ENCODE assay signal across 25 mouse cellular contexts in the genomic region with DNA sequence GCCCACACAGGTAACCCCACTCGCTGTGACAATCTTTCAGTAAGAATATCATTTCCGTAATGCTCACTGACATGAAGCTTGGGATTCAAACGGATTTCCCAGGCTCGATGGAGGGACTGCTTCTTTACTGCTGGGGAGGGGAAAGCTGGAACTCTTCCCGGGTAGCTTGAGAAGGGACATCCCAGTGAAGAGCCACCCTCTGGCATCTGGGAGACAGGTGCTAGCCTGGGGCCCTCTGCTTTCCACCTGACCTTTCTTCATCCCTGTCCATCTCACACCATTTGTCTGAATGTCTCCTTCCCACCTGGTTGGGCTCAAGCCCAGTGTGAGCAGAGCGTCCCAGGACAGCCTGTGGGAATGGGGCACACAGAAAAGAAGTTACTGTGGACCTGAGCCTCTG. TPM values are rescaled to one million over a fixed set of nuclear protein-coding genes. Genes with fewer than 3 reads are reported as not detected.
DNase-seq lines count a peak whose midpoint lies in the region; ATAC-seq and TF ChIP-seq lines count a peak whose summit lies in the region.
"Had no signal": no experiment of that assay in that cellular context is flagged by ENCODE, and none has a peak within 500 bp of the region (broad histone marks: within the 10 kb centered on the region; RNA-seq: fewer than 3 reads in every experiment).

No protein-coding gene starts in this region.

- no peak for ATAC-seq in forebrain, embryonic 13.5 days
- ATAC-seq in forebrain, postnatal 0 days = no peak
- ATAC-seq in hindbrain, postnatal 0 days = no peak
- ATAC-seq: intestine, embryonic 15.5 days; lung, postnatal 0 days had no signal

- peak overlapping the region; percentile 7; the same call in 1 of the 2 replicates for H3K27ac ChIP-seq in forebrain, embryonic 13.5 days
- no peak overlapping the region for H3K27ac ChIP-seq in forebrain, postnatal 0 days (ENCODE audit: low read depth, low read length)
- H3K27ac ChIP-seq in layer of hippocampus, adult 2 months = peak overlapping the region; percentile 68
- peak overlapping the region; percentile 80 for H3K27ac ChIP-seq in cortical plate, adult 2 months (ENCODE audit: insufficient read depth, low read length)
- peak overlapping the region; percentile 81 for H3K27ac ChIP-seq in hindbrain, postnatal 0 days
- no peak overlapping the region for H3K27ac ChIP-seq in limb, embryonic 10.5 days
- H3K27ac ChIP-seq: intestine, embryonic 15.5 days; kidney, embryonic 15.5 days; liver, embryonic 15.5 days; stomach, embryonic 15.5 days had no signal

- TF ChIP-seq POLR2A in cortical plate, adult 2 months (IDR thresholded peaks at IDR 0.05; ENCODE audit: extremely low read depth, insufficient read depth, low read length) = no peak

- DNase-seq in forebrain, postnatal 0 days = no peak
- no peak for DNase-seq in layer of hippocampus, adult 2 months (ENCODE audit: low spot score in 2 of 2)
- no peak for DNase-seq in layer of hippocampus, postnatal 36 days
- no peak for DNase-seq in hindbrain, postnatal 0 days (ENCODE audit: low spot score)
- DNase-seq in limb, embryonic 10.5 days (ENCODE audit: low spot score) = no peak
- DNase-seq: heart, postnatal 36 days; kidney, postnatal 4 days; right cerebral cortex, postnatal 25 days; thymus, adult 18-20 months had no signal

- no peak overlapping the region for H3K4me3 ChIP-seq in forebrain, embryonic 13.5 days
- H3K4me3 ChIP-seq in forebrain, postnatal 0 days (ENCODE audit: low read depth, low read length) = no peak overlapping the region
- H3K4me3 ChIP-seq in layer of hippocampus, adult 2 months = no peak overlapping the region
- H3K4me3 ChIP-seq in cortical plate, adult 2 months (ENCODE audit: insufficient read depth, low read length) = no peak overlapping the region
- no peak overlapping the region for H3K4me3 ChIP-seq in hindbrain, postnatal 0 days (ENCODE audit: low read length)
- no peak overlapping the region for H3K4me3 ChIP-seq in limb, embryonic 10.5 days
- H3K4me3 ChIP-seq: erythroblast, embryonic 14.5 days; intestine, embryonic 15.5 days; kidney, embryonic 15.5 days; liver, embryonic 15.5 days; stomach, embryonic 15.5 days had no signal

- no peak overlapping the region for H3K9ac ChIP-seq in forebrain, embryonic 13.5 days
- H3K9ac ChIP-seq in forebrain, postnatal 0 days = no peak overlapping the region
- H3K9ac ChIP-seq in hindbrain, postnatal 0 days (replicated peaks; ENCODE audit: low read length) = no peak overlapping the region
- H3K9ac ChIP-seq: intestine, embryonic 15.5 days; kidney, embryonic 15.5 days; liver, embryonic 15.5 days; stomach, embryonic 15.5 days had no signal

- H3K27me3 ChIP-seq in forebrain, embryonic 13.5 days = no peaks in the 10 kb centered on the region
- H3K27me3 ChIP-seq in forebrain, postnatal 0 days (ENCODE audit: insufficient read depth, low read length) = no peaks in the 10 kb centered on the region
- H3K27me3 ChIP-seq in hindbrain, postnatal 0 days (ENCODE audit: insufficient read depth, low read length) = no peaks in the 10 kb centered on the region
- H3K27me3 ChIP-seq in limb, embryonic 10.5 days (ENCODE audit: low read depth, poor library complexity, severe bottlenecking) = peaks cover 7% of the 10 kb centered on the region; the same call in 1 of the 2 replicates
- H3K27me3 ChIP-seq: CH12.LX; intestine, embryonic 15.5 days; kidney, embryonic 15.5 days; stomach, embryonic 15.5 days had no signal

- WGBS in forebrain, embryonic 13.5 days = 87% methylated on average over 6 of the region's 6 CpGs
- WGBS in forebrain, postnatal 0 days = 75% methylated on average over 6 of the region's 6 CpGs
- 61% methylated on average over 6 of the region's 6 CpGs for WGBS in hindbrain, postnatal 0 days
- 87% methylated on average over 6 of the region's 6 CpGs for WGBS in limb, embryonic 10.5 days

- 0 out of 2 replicates have a peak, but pooled peaks cover 3% of the 10 kb centered on the region for H3K36me3 ChIP-seq in forebrain, embryonic 13.5 days (ENCODE audit: poor library complexity, severe bottlenecking)
- H3K36me3 ChIP-seq in forebrain, postnatal 0 days (ENCODE audit: insufficient read depth) = peaks cover 3% of the 10 kb centered on the region; the same call in 1 of the 2 replicates
- no peaks in the 10 kb centered on the region for H3K36me3 ChIP-seq in hindbrain, postnatal 0 days (ENCODE audit: insufficient read depth, low read length)
- no peaks in the 10 kb centered on the region for H3K36me3 ChIP-seq in limb, embryonic 10.5 days
- H3K36me3 ChIP-seq: intestine, embryonic 15.5 days; liver, embryonic 15.5 days; stomach, embryonic 15.5 days had no signal

- H3K4me1 ChIP-seq in forebrain, embryonic 13.5 days = peaks cover 29% of the 10 kb centered on the region
- H3K4me1 ChIP-seq in forebrain, postnatal 0 days (ENCODE audit: insufficient read depth) = peaks cover 11% of the 10 kb centered on the region; the same call in 1 of the 2 replicates
- peaks cover 13% of the 10 kb centered on the region for H3K4me1 ChIP-seq in cortical plate, adult 2 months (ENCODE audit: control insufficient read depth, insufficient read depth, low read length)
- H3K4me1 ChIP-seq in hindbrain, postnatal 0 days (ENCODE audit: insufficient read depth, low read length) = peaks cover 30% of the 10 kb centered on the region
- H3K4me1 ChIP-seq in limb, embryonic 10.5 days = peaks cover 34% of the 10 kb centered on the region

- H3K9me3 ChIP-seq in forebrain, embryonic 13.5 days (replicated peaks) = no peaks in the 10 kb centered on the region
- no peaks in the 10 kb centered on the region for H3K9me3 ChIP-seq in forebrain, postnatal 0 days (ENCODE audit: low read length)
- no peaks in the 10 kb centered on the region for H3K9me3 ChIP-seq in hindbrain, postnatal 0 days (ENCODE audit: low read length)
- no peaks in the 10 kb centered on the region for H3K9me3 ChIP-seq in limb, embryonic 10.5 days (replicated peaks)
- H3K9me3 ChIP-seq: intestine, embryonic 15.5 days; kidney, embryonic 15.5 days; liver, embryonic 15.5 days; stomach, embryonic 15.5 days had no signal

- no peak overlapping the region for H3K4me2 ChIP-seq in forebrain, embryonic 13.5 days
- no peak overlapping the region for H3K4me2 ChIP-seq in forebrain, postnatal 0 days (ENCODE audit: low read depth)
- H3K4me2 ChIP-seq in hindbrain, postnatal 0 days (ENCODE audit: low read depth, low read length) = no peak overlapping the region
- H3K4me2 ChIP-seq: intestine, embryonic 15.5 days; kidney, embryonic 15.5 days; liver, embryonic 15.5 days; stomach, embryonic 15.5 days had no signal

- TF ChIP-seq CTCF in forebrain, postnatal 0 days (IDR thresholded peaks at IDR 0.05; ENCODE audit: low read depth) = no peak
- no peak for TF ChIP-seq CTCF in layer of hippocampus, adult 2 months (conservative IDR thresholded peaks at IDR 0.05)
- no peak for TF ChIP-seq CTCF in cortical plate, adult 2 months (IDR thresholded peaks at IDR 0.05; ENCODE audit: extremely low read depth, insufficient read depth, low read length)
- no peak for TF ChIP-seq CTCF in hindbrain, postnatal 0 days (IDR thresholded peaks at IDR 0.05; ENCODE audit: low read depth)

RNA-seq across cellular contexts. Expression of a gene that starts 5.1 kb away (rescaled TPM):
- 34.6 and 40.4 TPM in 2 replicates for polyA plus RNA-seq in forebrain, embryonic 13.5 days (2015; fragmentation: Nextera tagmentation; extraction: Ambion mirVana)
- total RNA-seq in forebrain, postnatal 0 days (2014; rRNA removed) = 66.6 and 80.6 TPM in 2 replicates
- 74.6 and 106 TPM in 2 replicates for polyA plus RNA-seq in forebrain, postnatal 0 days (2015; fragmentation: Nextera tagmentation; extraction: Ambion mirVana)
- 10 to 100 TPM; 36.5 to 36.8 TPM for total RNA-seq in layer of hippocampus, adult 2 months (2021)
- 10 to 100 TPM; 31.9 TPM for total RNA-seq in layer of hippocampus, postnatal 36 days (2021)
- polyA plus RNA-seq in cortical plate, adult 2 months (2012; rRNA removed) = 77.9 and 93.2 TPM in 2 replicates
- total RNA-seq in hindbrain, postnatal 0 days (2014; rRNA removed) = 106 and 108 TPM in 2 replicates
- 197 and 201 TPM in 2 replicates for polyA plus RNA-seq in hindbrain, postnatal 0 days (2015; fragmentation: Nextera tagmentation; extraction: Ambion mirVana)
- 8.4 and 13.5 TPM in 2 replicates for polyA plus RNA-seq in limb, embryonic 10.5 days (2016; fragmentation: Nextera tagmentation; extraction: Ambion mirVana)

RNA-seq across cellular contexts. Expression of a gene that starts 30.5 kb away (rescaled TPM):
- 20.6 and 24.8 TPM in 2 replicates for polyA plus RNA-seq in forebrain, embryonic 13.5 days (2015; fragmentation: Nextera tagmentation; extraction: Ambion mirVana)
- total RNA-seq in forebrain, postnatal 0 days (2014; rRNA removed) = 22.9 and 30.4 TPM in 2 replicates
- 16.2 and 22.7 TPM in 2 replicates for polyA plus RNA-seq in forebrain, postnatal 0 days (2015; fragmentation: Nextera tagmentation; extraction: Ambion mirVana)
- 10 to 100 TPM; 36.2 to 38.9 TPM for total RNA-seq in layer of hippocampus, adult 2 months (2021)
- 10 to 100 TPM; 32.8 to 37.6 TPM for total RNA-seq in layer of hippocampus, postnatal 36 days (2021)
- 63.6 and 66.2 TPM in 2 replicates for polyA plus RNA-seq in cortical plate, adult 2 months (2012; rRNA removed)
- total RNA-seq in hindbrain, postnatal 0 days (2014; rRNA removed) = 49.3 and 54.2 TPM in 2 replicates
- 31.3 and 34.7 TPM in 2 replicates for polyA plus RNA-seq in hindbrain, postnatal 0 days (2015; fragmentation: Nextera tagmentation; extraction: Ambion mirVana)
- polyA plus RNA-seq in limb, embryonic 10.5 days (2016; fragmentation: Nextera tagmentation; extraction: Ambion mirVana) = 18.9 and 25.3 TPM in 2 replicates

RNA-seq across cellular contexts. Expression of a gene that starts 52.3 kb away (rescaled TPM):
- 3.9 and 6.1 TPM in 2 replicates for polyA plus RNA-seq in forebrain, embryonic 13.5 days (2015; fragmentation: Nextera tagmentation; extraction: Ambion mirVana)
- 0.38 and 0.52 TPM in 2 replicates for total RNA-seq in forebrain, postnatal 0 days (2014; rRNA removed)
- 1.3 and 2.6 TPM in 2 replicates for polyA plus RNA-seq in forebrain, postnatal 0 days (2015; fragmentation: Nextera tagmentation; extraction: Ambion mirVana)
- total RNA-seq in layer of hippocampus, adult 2 months (2021) = not detected
- not detected for total RNA-seq in layer of hippocampus, postnatal 36 days (2021)
- polyA plus RNA-seq in cortical plate, adult 2 months (2012; rRNA removed) = not detected in 2 replicates
- total RNA-seq in hindbrain, postnatal 0 days (2014; rRNA removed) = 6.1 and 9.9 TPM in 2 replicates
- 6.3 and 7.4 TPM in 2 replicates for polyA plus RNA-seq in hindbrain, postnatal 0 days (2015; fragmentation: Nextera tagmentation; extraction: Ambion mirVana)
- 78.2 and 83.2 TPM in 2 replicates for polyA plus RNA-seq in limb, embryonic 10.5 days (2016; fragmentation: Nextera tagmentation; extraction: Ambion mirVana)
- total RNA-seq: CH12.LX; heart, postnatal 36 days; left cerebral cortex, postnatal 10 days; megakaryocyte, adult 5-6 weeks; neutrophil, adult 5-6 weeks had no signal
- polyA plus RNA-seq: erythroblast, embryonic 14.5 days had no signal

RNA-seq across cellular contexts. Expression of a gene that starts 52.9 kb away (rescaled TPM):
- 0.44 and 0.98 TPM in 2 replicates for polyA plus RNA-seq in forebrain, embryonic 13.5 days (2015; fragmentation: Nextera tagmentation; extraction: Ambion mirVana)
- total RNA-seq in forebrain, postnatal 0 days (2014; rRNA removed) = 1.7 and 1.8 TPM in 2 replicates
- 0.40 and 1.1 TPM in 2 replicates for polyA plus RNA-seq in forebrain, postnatal 0 days (2015; fragmentation: Nextera tagmentation; extraction: Ambion mirVana)
- under 1 TPM; 0.42 to 0.84 TPM for total RNA-seq in layer of hippocampus, adult 2 months (2021)
- total RNA-seq in layer of hippocampus, postnatal 36 days (2021) = under 1 TPM; 0.27 to 0.81 TPM
- polyA plus RNA-seq in cortical plate, adult 2 months (2012; rRNA removed) = 0.64 and 0.94 TPM in 2 replicates
- 0.68 and 1.7 TPM in 2 replicates for total RNA-seq in hindbrain, postnatal 0 days (2014; rRNA removed)
- 0.50 and 0.66 TPM in 2 replicates for polyA plus RNA-seq in hindbrain, postnatal 0 days (2015; fragmentation: Nextera tagmentation; extraction: Ambion mirVana)
- polyA plus RNA-seq in limb, embryonic 10.5 days (2016; fragmentation: Nextera tagmentation; extraction: Ambion mirVana) = not detected in 2 replicates
- total RNA-seq: MEL; neutrophil, adult 5-6 weeks had no signal
- polyA plus RNA-seq: stomach, embryonic 15.5 days had no signal

RNA-seq across cellular contexts. Expression of a gene that starts 52.9 kb away (rescaled TPM):
- polyA plus RNA-seq in forebrain, embryonic 13.5 days (2015; fragmentation: Nextera tagmentation; extraction: Ambion mirVana) = not detected in 2 replicates
- 0.10 and 0.15 TPM in 2 replicates for total RNA-seq in forebrain, postnatal 0 days (2014; rRNA removed)
- 0.16 and 0.19 TPM in 2 replicates for polyA plus RNA-seq in forebrain, postnatal 0 days (2015; fragmentation: Nextera tagmentation; extraction: Ambion mirVana)
- total RNA-seq in layer of hippocampus, adult 2 months (2021) = not detected
- not detected for total RNA-seq in layer of hippocampus, postnatal 36 days (2021)
- not detected in 2 replicates for polyA plus RNA-seq in cortical plate, adult 2 months (2012; rRNA removed)
- total RNA-seq in hindbrain, postnatal 0 days (2014; rRNA removed) = 0.11 and 0.16 TPM in 2 replicates
- polyA plus RNA-seq in hindbrain, postnatal 0 days (2015; fragmentation: Nextera tagmentation; extraction: Ambion mirVana) = 0.09 and 0.15 TPM in 2 replicates
- not detected in 2 replicates for polyA plus RNA-seq in limb, embryonic 10.5 days (2016; fragmentation: Nextera tagmentation; extraction: Ambion mirVana)
- total RNA-seq: layer of hippocampus, postnatal 10 days; left cerebral cortex, postnatal 10 days; megakaryocyte, adult 5-6 weeks; MEL; neutrophil, adult 5-6 weeks had no signal
- polyA plus RNA-seq: embryonic facial prominence, embryonic 11.5 days; erythroblast, embryonic 14.5 days; heart, embryonic 14.5 days; intestine, embryonic 15.5 days; kidney, embryonic 15.5 days; liver, embryonic 15.5 days; stomach, embryonic 15.5 days had no signal

Comparison
In these comparisons a context has a peak if more than half of its experiments do, and no peak if none do; other contexts are left out.
1. H3K27ac ChIP-seq: peak in forebrain, embryonic 13.5 days (single experiment), layer of hippocampus, adult 2 months (single experiment), cortical plate, adult 2 months (single experiment) and hindbrain, postnatal 0 days (single experiment); none in forebrain, postnatal 0 days (single experiment) and limb, embryonic 10.5 days (single experiment).